ENCODE assay signal across 8 mouse cellular contexts in the genomic region with DNA sequence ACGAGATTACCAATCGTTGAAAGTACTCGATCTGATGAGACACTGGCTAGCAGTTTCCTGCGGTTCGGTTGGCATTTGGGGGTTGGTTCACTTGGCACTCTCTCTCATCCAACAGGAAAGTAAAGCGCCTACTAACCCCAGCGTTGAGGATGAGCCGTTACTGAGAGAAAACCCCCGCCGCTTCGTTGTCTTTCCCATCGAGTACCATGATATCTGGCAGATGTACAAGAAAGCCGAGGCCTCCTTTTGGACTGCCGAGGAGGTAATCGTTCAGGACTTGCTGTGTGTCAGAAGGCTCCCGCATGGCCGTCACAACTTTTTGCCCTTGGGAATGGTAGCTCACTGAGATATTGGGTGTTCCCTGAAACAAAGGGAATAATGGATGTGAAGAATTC. TPM values are rescaled to one million over a fixed set of nuclear protein-coding genes. Genes with fewer than 3 reads are reported as not detected.
DNase-seq lines count a peak whose midpoint lies in the region; ATAC-seq and TF ChIP-seq lines count a peak whose summit lies in the region.

No protein-coding gene starts in this region.

- H3K9me3 ChIP-seq in kidney, embryonic 14.5 days (ENCODE audit: control insufficient read depth, low read length), result no peaks in the 10 kb centered on the region
- H3K9me3 ChIP-seq in hindbrain, embryonic 12.5 days (replicated peaks), result no peaks in the 10 kb centered on the region
- H3K9me3 ChIP-seq in midbrain, embryonic 13.5 days, result no peaks in the 10 kb centered on the region

- WGBS in kidney, embryonic 14.5 days, result under 1% methylated on average over 17 of the region's 17 CpGs
- WGBS in bone marrow, adult 2 months, result under 1% methylated on average over 17 of the region's 17 CpGs
- WGBS in hindbrain, embryonic 12.5 days, result under 1% methylated on average over 17 of the region's 17 CpGs
- WGBS in midbrain, embryonic 13.5 days, result under 1% methylated on average over 17 of the region's 17 CpGs

- H3K27ac ChIP-seq in kidney, embryonic 14.5 days (ENCODE audit: low read depth, low read length), result peak overlapping the region; percentile 87
- H3K27ac ChIP-seq in bone marrow, adult 2 months (ENCODE audit: control insufficient read depth, insufficient read depth, low read depth, low read length, poor library complexity), result peak overlapping the region; percentile 90
- no peak overlapping the region for H3K27ac ChIP-seq in hindbrain, embryonic 12.5 days
- H3K27ac ChIP-seq in midbrain, embryonic 13.5 days, result peak overlapping the region; percentile 77

- H3K4me1 ChIP-seq in kidney, embryonic 14.5 days (ENCODE audit: control insufficient read depth, insufficient read depth, low read length), result peaks cover 12% of the 10 kb centered on the region; the same call in 1 of the 2 replicates
- H3K4me1 ChIP-seq in bone marrow, adult 2 months (ENCODE audit: control insufficient read depth, insufficient read depth, low read length), result peaks cover 3% of the 10 kb centered on the region
- peaks cover 25% of the 10 kb centered on the region for H3K4me1 ChIP-seq in hindbrain, embryonic 12.5 days
- H3K4me1 ChIP-seq in midbrain, embryonic 13.5 days (replicated peaks), result peaks cover 49% of the 10 kb centered on the region

- DNase-seq in kidney, postnatal 14 days, result no peak
- DNase-seq in yolk sac, embryonic 10.5 days (ENCODE audit: low spot score), result no peak

- H3K36me3 ChIP-seq in kidney, embryonic 14.5 days (ENCODE audit: control insufficient read depth, insufficient read depth, low read length), result peaks cover 33% of the 10 kb centered on the region
- 0 out of 2 replicates have a peak, but pooled peaks cover 10% of the 10 kb centered on the region for H3K36me3 ChIP-seq in hindbrain, embryonic 12.5 days
- H3K36me3 ChIP-seq in midbrain, embryonic 13.5 days, result peaks cover 15% of the 10 kb centered on the region; the same call in 1 of the 2 replicates

- peak overlapping the region; percentile 87 for H3K4me2 ChIP-seq in kidney, embryonic 14.5 days (replicated peaks; ENCODE audit: low read depth, low read length)
- H3K4me2 ChIP-seq in hindbrain, embryonic 12.5 days (replicated peaks), result peak overlapping the region; percentile 81
- peak overlapping the region; percentile 81 for H3K4me2 ChIP-seq in midbrain, embryonic 13.5 days (replicated peaks)

- peak overlapping the region; percentile 90 for H3K9ac ChIP-seq in kidney, embryonic 14.5 days (ENCODE audit: low read depth, low read length)
- H3K9ac ChIP-seq in hindbrain, embryonic 12.5 days, result peak overlapping the region; percentile 79
- peak overlapping the region; percentile 86 for H3K9ac ChIP-seq in midbrain, embryonic 13.5 days (replicated peaks)

- TF ChIP-seq POLR2A in bone marrow, adult 2 months (IDR thresholded peaks at IDR 0.05; ENCODE audit: borderline replicate concordance, control insufficient read depth, low read depth, low read length), result no peak

- peak overlapping the region; percentile 90 for H3K4me3 ChIP-seq in kidney, embryonic 14.5 days (ENCODE audit: low read length)
- H3K4me3 ChIP-seq in bone marrow, adult 2 months (replicated peaks; ENCODE audit: control insufficient read depth, low read depth, low read length), result peak overlapping the region; percentile 100
- peak overlapping the region; percentile 87 for H3K4me3 ChIP-seq in hindbrain, embryonic 12.5 days
- H3K4me3 ChIP-seq in midbrain, embryonic 13.5 days (replicated peaks), result peak overlapping the region; percentile 87

- no peak for TF ChIP-seq CTCF in bone marrow, adult 2 months (IDR thresholded peaks at IDR 0.05; ENCODE audit: control insufficient read depth, insufficient read depth, low read length)

- no peak for ATAC-seq in kidney, embryonic 14.5 days (ENCODE audit: low FRiP score, low TSS enrichment)
- ATAC-seq in hindbrain, embryonic 12.5 days (ENCODE audit: low FRiP score), result no peak
- no peak for ATAC-seq in midbrain, embryonic 13.5 days
- ATAC-seq in monocyte, adult 5-6 weeks (replicated peaks; ENCODE audit: insufficient number of reproducible peaks, low FRiP score, low TSS enrichment, poor library complexity, severe bottlenecking), result no peak
- ATAC-seq in megakaryocyte-erythroid progenitor cell, adult 5-6 weeks (replicated peaks; ENCODE audit: low FRiP score, low TSS enrichment, poor library complexity, severe bottlenecking), result no peak

- H3K27me3 ChIP-seq in kidney, embryonic 14.5 days (ENCODE audit: control insufficient read depth, insufficient read depth, low read length), result no peaks in the 10 kb centered on the region
- 0 out of 2 replicates have a peak, but pooled peaks cover 4% of the 10 kb centered on the region for H3K27me3 ChIP-seq in hindbrain, embryonic 12.5 days
- 0 out of 2 replicates have a peak, but pooled peaks cover 4% of the 10 kb centered on the region for H3K27me3 ChIP-seq in midbrain, embryonic 13.5 days

RNA-seq across cellular contexts. Expression of a gene that starts 0.8 kb away (rescaled TPM):
- polyA plus RNA-seq in kidney, embryonic 14.5 days (2014; fragmentation: Nextera tagmentation; extraction: Ambion mirVana), result 206 and 236 TPM in 2 replicates
- polyA plus RNA-seq in bone marrow, adult 2 months (2011; ENCODE audit: insufficient read depth, insufficient read length, low replicate concordance, missing spikeins), result 203 and 291 TPM in 2 replicates
- 203 and 212 TPM in 2 replicates for polyA plus RNA-seq in hindbrain, embryonic 12.5 days (2016; fragmentation: Nextera tagmentation; extraction: Ambion mirVana)
- 153 and 175 TPM in 2 replicates for polyA plus RNA-seq in midbrain, embryonic 13.5 days (2015; fragmentation: Nextera tagmentation; extraction: Ambion mirVana)
- 5.4 to 11.1 TPM (median 6.5 TPM) in 3 replicates for total RNA-seq in monocyte, adult 5-6 weeks (2017)
- 188 and 245 TPM in 2 replicates for total RNA-seq in megakaryocyte-erythroid progenitor cell, adult 5-6 weeks (2014; fragmentation: Nextera tagmentation)
- 98.3 and 173 TPM in 2 replicates for total RNA-seq in megakaryocyte-erythroid progenitor cell, adult 5-6 weeks (2017)

RNA-seq across cellular contexts. Expression of a gene that starts 27.2 kb away (rescaled TPM):
- polyA plus RNA-seq in kidney, embryonic 14.5 days (2014; fragmentation: Nextera tagmentation; extraction: Ambion mirVana), result 10.7 and 11.8 TPM in 2 replicates
- polyA plus RNA-seq in bone marrow, adult 2 months (2011; ENCODE audit: insufficient read depth, insufficient read length, low replicate concordance, missing spikeins), result 0.56 and 3.0 TPM in 2 replicates
- 1.2 and 1.6 TPM in 2 replicates for polyA plus RNA-seq in hindbrain, embryonic 12.5 days (2016; fragmentation: Nextera tagmentation; extraction: Ambion mirVana)
- polyA plus RNA-seq in midbrain, embryonic 13.5 days (2015; fragmentation: Nextera tagmentation; extraction: Ambion mirVana), result 0.90 and 1.0 TPM in 2 replicates
- not detected in 3 replicates for total RNA-seq in monocyte, adult 5-6 weeks (2017)
- total RNA-seq in megakaryocyte-erythroid progenitor cell, adult 5-6 weeks (2014; fragmentation: Nextera tagmentation), result not detected in 2 replicates
- total RNA-seq in megakaryocyte-erythroid progenitor cell, adult 5-6 weeks (2017), result not detected in 2 replicates

RNA-seq across cellular contexts. Expression of a gene that starts 57.7 kb away (rescaled TPM):
- 6.2 and 11.9 TPM in 2 replicates for polyA plus RNA-seq in kidney, embryonic 14.5 days (2014; fragmentation: Nextera tagmentation; extraction: Ambion mirVana)
- polyA plus RNA-seq in bone marrow, adult 2 months (2011; ENCODE audit: insufficient read depth, insufficient read length, low replicate concordance, missing spikeins), result 10.4 and 11.8 TPM in 2 replicates
- 17.0 and 18.0 TPM in 2 replicates for polyA plus RNA-seq in hindbrain, embryonic 12.5 days (2016; fragmentation: Nextera tagmentation; extraction: Ambion mirVana)
- 16.8 and 19.1 TPM in 2 replicates for polyA plus RNA-seq in midbrain, embryonic 13.5 days (2015; fragmentation: Nextera tagmentation; extraction: Ambion mirVana)
- 27.5 to 35.9 TPM (median 31.5 TPM) in 3 replicates for total RNA-seq in monocyte, adult 5-6 weeks (2017)
- 10.9 and 16.6 TPM in 2 replicates for total RNA-seq in megakaryocyte-erythroid progenitor cell, adult 5-6 weeks (2014; fragmentation: Nextera tagmentation)
- total RNA-seq in megakaryocyte-erythroid progenitor cell, adult 5-6 weeks (2017), result 15.7 and 18.6 TPM in 2 replicates
